Mouse (Mus musculus) kidney, adult 2 months (tissue): ENCODE measurements around the gene Ncl.

Experiments used
- CTCF ChIP-seq: fragments of 200-500 bp; conservative IDR thresholded peaks from 2 replicates; pipeline ENCODE4 v1.5.1; 2011; ENCODE audit warnings: low read depth, mild to moderate bottlenecking, control low read depth, low read length, moderate library complexity, mixed read lengths; ENCODE audit not compliant: insufficient read depth, insufficient read length
- POLR2A ChIP-seq: fragments of 200-500 bp; IDR thresholded peaks from one replicate; pipeline ENCODE4 v1.6.1; 2011; ENCODE audit warnings: low read depth, low read length, control low read depth

DNA sequence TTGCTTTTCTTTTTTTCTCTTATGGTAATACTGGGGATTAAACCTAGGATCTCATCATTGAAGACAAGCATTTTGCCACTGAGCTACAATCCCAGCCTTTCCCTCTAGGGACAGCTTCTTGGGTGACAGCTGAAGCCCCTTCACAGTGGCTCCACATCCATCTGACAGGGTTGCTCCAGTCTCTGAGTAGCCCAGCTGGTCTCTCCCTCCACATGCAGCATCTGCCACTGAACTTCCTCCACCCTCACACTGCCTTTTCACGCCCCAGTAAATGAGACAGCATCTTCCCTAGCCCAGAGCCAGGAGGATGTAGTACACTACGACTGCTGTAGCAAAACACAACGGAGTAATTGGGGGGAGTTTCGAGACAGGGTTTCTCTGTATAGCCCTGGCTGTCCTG lies 8.9 kb upstream of the Ncl start:
- TF ChIP-seq POLR2A: no peak
- TF ChIP-seq CTCF: no peak
